Comparison of ENCODE assay signal across 24 mouse cellular contexts in genomic region chr8:116352635-116353034, GRCm38 (mm10).
DNase-seq lines count a peak whose midpoint lies in the region; ATAC-seq and TF ChIP-seq lines count a peak whose summit lies in the region.
"Had no signal": no experiment of that assay in that cellular context is flagged by ENCODE, and none has a peak within 500 bp of the region (broad histone marks: within the 10 kb centered on the region; RNA-seq: fewer than 3 reads in every experiment).

No protein-coding gene starts in this region.

- ATAC-seq in kidney, embryonic 14.5 days (ENCODE audit: low FRiP score, low TSS enrichment), result no peak
- ATAC-seq in kidney, embryonic 16.5 days (ENCODE audit: low FRiP score, low TSS enrichment), result no peak
- peak; percentile 71 for ATAC-seq in liver, postnatal 0 days
- ATAC-seq: forebrain, embryonic 14.5 days had no signal

- H3K36me3 ChIP-seq in kidney, embryonic 14.5 days (ENCODE audit: control insufficient read depth, insufficient read depth, low read length), result no peaks in the 10 kb centered on the region
- no peaks in the 10 kb centered on the region for H3K36me3 ChIP-seq in kidney, embryonic 16.5 days (ENCODE audit: insufficient read depth, low read length)
- no peaks in the 10 kb centered on the region for H3K36me3 ChIP-seq in liver, postnatal 0 days (replicated peaks; ENCODE audit: insufficient read depth, low read length)
- H3K36me3 ChIP-seq: embryonic facial prominence, embryonic 13.5 days; embryonic facial prominence, embryonic 15.5 days; forebrain, embryonic 10.5 days; forebrain, embryonic 12.5 days had no signal

- no peaks in the 10 kb centered on the region for H3K4me1 ChIP-seq in kidney, embryonic 14.5 days (ENCODE audit: control insufficient read depth, insufficient read depth, low read length)
- H3K4me1 ChIP-seq in kidney, embryonic 16.5 days (ENCODE audit: insufficient read depth, low read length), result no peaks in the 10 kb centered on the region
- H3K4me1 ChIP-seq in liver, postnatal 0 days (ENCODE audit: insufficient read depth), result no peaks in the 10 kb centered on the region
- H3K4me1 ChIP-seq: embryonic facial prominence, embryonic 13.5 days; embryonic facial prominence, embryonic 15.5 days; forebrain, embryonic 12.5 days had no signal

- H3K9ac ChIP-seq in kidney, embryonic 14.5 days (ENCODE audit: low read depth, low read length), result no peak overlapping the region
- H3K9ac ChIP-seq in kidney, embryonic 16.5 days (replicated peaks; ENCODE audit: low read length), result no peak overlapping the region
- no peak overlapping the region for H3K9ac ChIP-seq in liver, postnatal 0 days (replicated peaks)
- H3K9ac ChIP-seq: embryonic facial prominence, embryonic 13.5 days; embryonic facial prominence, embryonic 15.5 days; forebrain, embryonic 12.5 days had no signal

- no peak for TF ChIP-seq CTCF in liver, postnatal 0 days (IDR thresholded peaks at IDR 0.05; ENCODE audit: low read depth)

- H3K27ac ChIP-seq in kidney, embryonic 14.5 days (ENCODE audit: low read depth, low read length), result no peak overlapping the region
- H3K27ac ChIP-seq in kidney, embryonic 16.5 days (ENCODE audit: low read length), result no peak overlapping the region
- peak overlapping the region; percentile 80; the same call in 1 of the 2 replicates for H3K27ac ChIP-seq in liver, postnatal 0 days (ENCODE audit: low read depth)
- H3K27ac ChIP-seq: embryonic facial prominence, embryonic 13.5 days; embryonic facial prominence, embryonic 15.5 days; forebrain, embryonic 10.5 days; forebrain, embryonic 12.5 days had no signal

- no peaks in the 10 kb centered on the region for H3K27me3 ChIP-seq in kidney, embryonic 14.5 days (ENCODE audit: control insufficient read depth, insufficient read depth, low read length)
- no peaks in the 10 kb centered on the region for H3K27me3 ChIP-seq in kidney, embryonic 16.5 days (ENCODE audit: insufficient read depth, low read length)
- H3K27me3 ChIP-seq in liver, postnatal 0 days (ENCODE audit: insufficient read depth, low read length), result no peaks in the 10 kb centered on the region
- H3K27me3 ChIP-seq: embryonic facial prominence, embryonic 13.5 days; embryonic facial prominence, embryonic 15.5 days; forebrain, embryonic 12.5 days had no signal

- TF ChIP-seq EP300 in liver, postnatal 0 days (IDR thresholded peaks at IDR 0.05; ENCODE audit: low read depth), result no peak

- H3K4me2 ChIP-seq in kidney, embryonic 14.5 days (replicated peaks; ENCODE audit: low read depth, low read length), result no peak overlapping the region
- H3K4me2 ChIP-seq in kidney, embryonic 16.5 days (replicated peaks; ENCODE audit: low read depth, low read length), result no peak overlapping the region
- no peak overlapping the region for H3K4me2 ChIP-seq in liver, postnatal 0 days (ENCODE audit: low read depth, low read length)
- H3K4me2 ChIP-seq: embryonic facial prominence, embryonic 13.5 days; embryonic facial prominence, embryonic 15.5 days; forebrain, embryonic 12.5 days had no signal

- no peak overlapping the region for H3K4me3 ChIP-seq in kidney, embryonic 14.5 days (ENCODE audit: low read length)
- no peak overlapping the region for H3K4me3 ChIP-seq in kidney, embryonic 16.5 days (ENCODE audit: low read length)
- H3K4me3 ChIP-seq in liver, postnatal 0 days (ENCODE audit: low read depth, low read length), result no peak overlapping the region
- H3K4me3 ChIP-seq: embryonic facial prominence, embryonic 13.5 days; embryonic facial prominence, embryonic 15.5 days; erythroblast, embryonic 14.5 days; forebrain, embryonic 10.5 days; forebrain, embryonic 12.5 days had no signal

- WGBS in kidney, embryonic 14.5 days, result 96% methylated on average over 2 of the region's 2 CpGs
- 89% methylated on average over 2 of the region's 2 CpGs for WGBS in kidney, embryonic 16.5 days
- 74% methylated on average over 2 of the region's 2 CpGs for WGBS in liver, postnatal 0 days (ENCODE audit: insufficient replicate concordance)

- DNase-seq in kidney, adult 11 months, result peak; percentile 39
- DNase-seq in kidney, postnatal 14 days, result no peak
- DNase-seq in kidney, adult 8-10 months, result peak; percentile 13 to 33
- peak; percentile 17 to 69 for DNase-seq in kidney, postnatal 36 days
- no peak for DNase-seq in liver, postnatal 0 days
- DNase-seq in liver, result no peak
- DNase-seq: adrenal gland, adult 2 months; adrenal gland, postnatal 10 days; adrenal gland, postnatal 25 days; cerebellum, adult 11 months; cerebellum, adult 18-20 months; cerebellum, adult 8-10 months; cerebellum, adult 9-11 months; cerebellum, postnatal 14 days; cerebellum, postnatal 36 days; embryo, embryonic 11 days had no signal

- no peaks in the 10 kb centered on the region for H3K9me3 ChIP-seq in kidney, embryonic 14.5 days (ENCODE audit: control insufficient read depth, low read length)
- H3K9me3 ChIP-seq in kidney, embryonic 16.5 days (ENCODE audit: low read length), result no peaks in the 10 kb centered on the region
- H3K9me3 ChIP-seq in liver, postnatal 0 days (ENCODE audit: low read length), result no peaks in the 10 kb centered on the region
- H3K9me3 ChIP-seq: embryonic facial prominence, embryonic 13.5 days; embryonic facial prominence, embryonic 15.5 days; forebrain, embryonic 10.5 days; forebrain, embryonic 12.5 days had no signal

Comparison
In these comparisons a context has a peak if more than half of its experiments do, and no peak if none do; other contexts are left out.
1. DNase-seq: peak in kidney, adult 11 months (single experiment), kidney, adult 8-10 months (2 of 2) and kidney, postnatal 36 days (2 of 2); none in kidney, postnatal 14 days (single experiment), liver, postnatal 0 days (single experiment) and liver (single experiment).